Mouse (Mus musculus) brain, adult 2 months (tissue): ENCODE measurements at regions not wholly inside any gene's neighbourhood (a gene's known extent, or its start where the extent isn't known, plus 50 kb on each side); places are given as distances from the start of the nearest gene placed in this dataset.

Experiments used
- DNase-seq: peaks from one replicate; pipeline ENCODE4 v3.0.0; 2011; ENCODE audit warnings: low read depth, low spot score

GRCm38 (mm10) chr8:87035996-87036395 is 150.9 kb upstream of the N4bp1 start:
- DNase-seq: no peak

DNA sequence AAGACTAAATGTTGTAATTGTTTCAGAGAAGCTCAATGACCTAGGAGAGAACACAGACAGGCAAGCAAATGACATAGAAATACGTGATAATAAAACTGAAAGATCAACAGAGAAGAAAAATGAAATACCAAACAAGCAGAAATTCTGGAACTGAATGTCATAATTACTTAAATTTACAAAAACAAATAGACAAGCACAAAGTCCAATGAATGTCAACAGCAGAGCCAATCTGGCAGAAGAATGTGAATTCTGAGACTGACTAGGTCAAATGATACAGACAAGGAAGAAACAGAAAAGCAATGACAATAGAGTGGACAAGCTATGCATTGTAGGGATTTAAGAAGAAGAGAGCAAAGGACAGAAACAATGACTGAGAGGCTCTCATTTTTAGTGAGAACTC is 143.1 kb upstream of the N4bp1 start:
- no peak for DNase-seq

DNA sequence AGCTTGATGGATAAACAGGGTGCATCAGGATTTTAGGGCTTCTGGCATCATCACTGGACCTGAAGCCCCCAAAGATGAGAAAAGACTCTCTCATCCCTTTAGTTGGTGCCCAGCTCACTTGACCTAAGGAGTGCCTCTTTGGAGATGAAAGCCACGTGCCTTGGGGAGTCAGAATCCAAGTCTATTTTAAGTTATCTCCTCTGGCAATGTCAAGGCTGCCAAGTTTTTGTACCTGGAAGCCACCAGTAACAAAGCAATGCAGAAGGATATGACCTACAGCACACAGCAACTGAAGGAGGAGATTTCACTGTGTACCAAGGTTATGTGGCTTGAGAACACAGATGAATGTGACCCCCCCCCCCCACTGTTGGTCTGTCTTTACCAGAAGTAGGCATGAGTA is 140.9 kb upstream of the N4bp1 start:
- no peak for DNase-seq

DNA sequence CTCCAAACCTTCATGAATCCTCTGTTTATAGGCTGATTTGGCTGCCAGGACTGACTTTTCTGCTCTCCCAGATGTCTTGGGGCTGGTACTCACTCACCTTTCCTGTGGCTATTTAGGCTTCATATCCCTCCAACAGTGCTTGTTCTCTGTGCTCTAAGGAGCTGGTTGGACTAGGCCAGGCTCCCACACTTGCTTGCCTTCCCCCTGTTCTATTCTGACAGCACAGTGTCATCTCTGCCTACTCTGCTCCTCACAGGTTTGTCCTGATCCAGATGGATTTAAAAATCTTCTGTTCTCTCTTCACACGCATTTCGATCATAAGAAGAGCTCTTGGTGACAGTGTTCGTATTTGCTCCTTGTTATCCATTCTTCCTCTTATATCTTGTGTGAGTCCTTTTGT is 134.7 kb upstream of the N4bp1 start:
- peak; percentile 37 for DNase-seq

GRCm38 (mm10) chr8:86975546-86975945 is 90.5 kb upstream of the N4bp1 start:
- no peak for DNase-seq

- DNase-seq: no peak
Measured at GRCm38 (mm10) chr8:86971736-86972135, 86.7 kb upstream of the N4bp1 start.

DNA sequence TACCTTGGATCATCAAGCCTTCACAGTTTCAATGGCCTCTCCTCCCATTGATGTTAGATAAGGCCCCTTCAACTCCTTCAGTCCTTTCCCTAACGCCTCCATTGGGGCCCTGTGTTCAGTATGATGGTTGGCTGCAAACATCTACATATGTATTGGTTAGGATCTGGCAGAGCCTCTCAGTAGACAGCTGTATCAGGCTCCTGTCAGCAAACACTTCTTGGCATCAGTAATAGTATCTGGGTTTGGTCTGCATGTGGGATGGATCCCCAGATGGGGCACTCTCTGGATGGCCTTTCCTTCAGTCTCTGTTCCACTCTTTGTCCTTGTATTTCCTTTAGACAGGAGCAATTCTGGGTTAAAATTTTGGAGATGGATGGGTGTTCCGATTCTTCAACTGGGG is 84.0 kb upstream of the N4bp1 start:
- no peak for DNase-seq

DNA sequence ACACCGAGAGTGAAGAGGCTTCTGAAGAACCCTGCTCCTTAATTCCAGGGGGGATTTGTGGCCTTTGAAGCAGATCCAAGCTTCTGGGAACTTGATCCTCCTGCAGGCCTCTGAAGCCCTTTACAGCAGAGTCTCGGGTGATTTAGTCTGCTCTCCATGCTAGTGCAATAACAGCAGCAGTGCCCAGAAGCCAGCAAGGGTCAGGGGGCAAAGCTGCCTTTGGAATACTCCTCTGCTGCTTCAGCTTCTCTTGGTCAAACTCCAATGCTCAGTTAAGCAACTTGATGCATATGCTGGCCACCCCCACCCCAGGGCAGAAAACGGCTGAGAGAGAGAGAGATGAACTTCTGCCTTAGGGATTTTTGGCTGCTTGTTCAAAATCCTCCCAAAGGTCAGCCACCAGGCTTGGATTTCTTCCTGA is 82.8 kb upstream of the N4bp1 start:
- no peak for DNase-seq

- DNase-seq: no peak
Measured at GRCm38 (mm10) chr8:86961218-86962195, 76.4 kb upstream of the N4bp1 start.
